Mouse (Mus musculus) forebrain, embryonic 13.5 days (tissue): ENCODE measurements around the gene Wdr6. TPM values are rescaled to one million over a fixed set of nuclear protein-coding genes. Genes with fewer than 3 reads are reported as not detected.

Experiments used
- ATAC-seq: fragments of 200-750 bp; cut with Nextera tagmentation; 2 replicates; pipeline ENCODE4 v1.8.0; 2017
- H3K27ac ChIP-seq: fragments of 300-500 bp; sonication (generic); 2 replicates; pipeline ENCODE4 v1.5.1; 2015; ENCODE audit warnings: inconsistent platforms, mild to moderate bottlenecking, moderate library complexity
- H3K27me3 ChIP-seq: fragments of 300-500 bp; sonication (generic); 2 replicates; pipeline ENCODE4 v1.6.1; 2015; ENCODE audit warnings: mild to moderate bottlenecking, inconsistent platforms
- H3K36me3 ChIP-seq: fragments of 300-500 bp; sonication (generic); 2 replicates; pipeline ENCODE4 v1.6.1; 2015; ENCODE audit warnings: mild to moderate bottlenecking, inconsistent platforms; ENCODE audit not compliant: poor library complexity, severe bottlenecking
- H3K4me1 ChIP-seq: fragments of 300-500 bp; sonication (generic); 2 replicates; pipeline ENCODE4 v1.6.1; 2015; ENCODE audit warnings: inconsistent platforms
- H3K4me2 ChIP-seq: fragments of 300-500 bp; sonication (generic); 2 replicates; pipeline ENCODE4 v1.6.1; 2015; ENCODE audit warnings: inconsistent platforms, mild to moderate bottlenecking, moderate library complexity
- H3K4me3 ChIP-seq: fragments of 300-500 bp; sonication (generic); 2 replicates; pipeline ENCODE4 v1.5.1; 2015; ENCODE audit warnings: mild to moderate bottlenecking, inconsistent platforms
- H3K9ac ChIP-seq: fragments of 300-500 bp; sonication (generic); 2 replicates; pipeline ENCODE4 v1.6.1; 2015; ENCODE audit warnings: mild to moderate bottlenecking, inconsistent platforms
- H3K9me3 ChIP-seq: fragments of 300-500 bp; sonication (generic); replicated peaks from 2 replicates; pipeline ENCODE4 v1.6.1; 2016; ENCODE audit warnings: inconsistent platforms
- WGBS: fragments of 180-500 bp; shearing (Covaris S2); methylation state at CpG from one replicate; pipeline ENCODE4 v1.1.7; 2015; 5-methylcytosine and 5-hydroxymethylcytosine counted together
- polyA plus RNA-seq: library from polyadenylated mRNA; unstranded; fragments of >200 nt; fragmentation: Nextera tagmentation; extraction: Ambion mirVana; gene quantifications from 2 replicates; pipeline ENCODE4 v1.2.1, GENCODE M21; 2015

The Wdr6 gene
- polyA plus RNA-seq, 1 experiment from 2014 or later, result 203 TPM

- H3K4me3 ChIP-seq, result no peak overlapping the region
- no peaks in the 10 kb centered on the region for H3K27me3 ChIP-seq
- H3K4me2 ChIP-seq, result no peak overlapping the region
- H3K4me1 ChIP-seq, result peaks cover 40% of the 10 kb centered on the region
- no peaks in the 10 kb centered on the region for H3K9me3 ChIP-seq
- no peak for ATAC-seq
- peak overlapping the region; percentile 40; the same call in 1 of the 2 replicates for H3K27ac ChIP-seq
- H3K9ac ChIP-seq, result no peak overlapping the region
- WGBS, result 77% methylated on average over 4 of the region's 4 CpGs
- peaks cover 9% of the 10 kb centered on the region; the same call in 1 of the 2 replicates for H3K36me3 ChIP-seq
Measured at GRCm38 (mm10) chr9:108591462-108591861, 12.9 kb upstream of the Wdr6 start.

- peaks cover 40% of the 10 kb centered on the region for H3K4me1 ChIP-seq
- H3K4me2 ChIP-seq, result no peak overlapping the region
- no peaks in the 10 kb centered on the region for H3K27me3 ChIP-seq
- no peak overlapping the region for H3K4me3 ChIP-seq
- ATAC-seq, result no peak
- peaks cover 9% of the 10 kb centered on the region; the same call in 1 of the 2 replicates for H3K36me3 ChIP-seq
- WGBS, result 69% methylated on average over 5 of the region's 5 CpGs
- no peak overlapping the region for H3K9ac ChIP-seq
- no peaks in the 10 kb centered on the region for H3K9me3 ChIP-seq
- H3K27ac ChIP-seq, result peak overlapping the region; percentile 97
Measured at GRCm38 (mm10) chr9:108589229-108589628, 10.7 kb upstream of the Wdr6 start.

GRCm38 (mm10) chr9:108587571-108588180 is 9.1 kb upstream of the Wdr6 start:
- peak; percentile 98 for ATAC-seq
- Histone ChIP-seq H3K9ac (peak overlapping the region; percentile 58), H3K9me3 (no peaks in the 10 kb centered on the region), H3K27me3 (no peaks in the 10 kb centered on the region), H3K36me3 (0 out of 2 replicates have a peak, but pooled peaks cover under 1% of the 10 kb centered on the region), H3K4me2 (peak overlapping the region; percentile 58), H3K4me1 (peaks cover 40% of the 10 kb centered on the region), H3K27ac (peak overlapping the region; percentile 97), H3K4me3 (peak overlapping the region; percentile 22)
- 0% methylated on average over 14 of the region's 14 CpGs for WGBS

- peak overlapping the region; percentile 95 for H3K27ac ChIP-seq
- H3K4me1 ChIP-seq, result peaks cover 46% of the 10 kb centered on the region
- ATAC-seq, result no peak
- no peaks in the 10 kb centered on the region for H3K9me3 ChIP-seq
- WGBS, result 68% methylated on average over 5 of the region's 5 CpGs
- peak overlapping the region; percentile 88 for H3K4me2 ChIP-seq
- peak overlapping the region; percentile 72 for H3K9ac ChIP-seq
- H3K27me3 ChIP-seq, result no peaks in the 10 kb centered on the region
- H3K4me3 ChIP-seq, result peak overlapping the region; percentile 76
- H3K36me3 ChIP-seq, result peaks cover 38% of the 10 kb centered on the region
Measured at GRCm38 (mm10) chr9:108579344-108579690, 778 bp upstream of the Wdr6 start.

GRCm38 (mm10) chr9:108577934-108578544 is 500 bp downstream of the Wdr6 start:
- H3K4me3 ChIP-seq, result peak overlapping the region; percentile 76
- peaks cover 55% of the 10 kb centered on the region for H3K4me1 ChIP-seq
- peak overlapping the region; percentile 72 for H3K9ac ChIP-seq
- H3K36me3 ChIP-seq, result peaks cover 51% of the 10 kb centered on the region
- ATAC-seq, result peak; percentile 26
- H3K9me3 ChIP-seq, result no peaks in the 10 kb centered on the region
- peak overlapping the region; percentile 88 for H3K4me2 ChIP-seq
- peak overlapping the region; percentile 95 for H3K27ac ChIP-seq
- under 1% methylated on average over 24 of the region's 24 CpGs for WGBS
- no peaks in the 10 kb centered on the region for H3K27me3 ChIP-seq

GRCm38 (mm10) chr9:108577025-108577424 is 1.5 kb downstream of the Wdr6 start:
- Histone ChIP-seq H3K36me3 (peaks cover 55% of the 10 kb centered on the region), H3K4me2 (peak overlapping the region; percentile 88), H3K27me3 (no peaks in the 10 kb centered on the region), H3K4me1 (peaks cover 55% of the 10 kb centered on the region), H3K9me3 (no peaks in the 10 kb centered on the region), H3K27ac (no peak overlapping the region), H3K9ac (peak overlapping the region; percentile 72), H3K4me3 (peak overlapping the region; percentile 76)
- 43% methylated on average over 6 of the region's 6 CpGs for WGBS
- no peak for ATAC-seq

GRCm38 (mm10) chr9:108575321-108576297 is 2.9 kb downstream of the Wdr6 start:
- ATAC-seq, result no peak
- Histone ChIP-seq H3K9ac (no peak overlapping the region), H3K36me3 (peaks cover 59% of the 10 kb centered on the region), H3K9me3 (no peaks in the 10 kb centered on the region), H3K4me2 (peak overlapping the region; percentile 88), H3K4me3 (0 out of 2 replicates have a peak overlapping the region, but pooled peaks have one; percentile 76), H3K27me3 (no peaks in the 10 kb centered on the region), H3K27ac (no peak overlapping the region), H3K4me1 (peaks cover 60% of the 10 kb centered on the region)
- WGBS, result 90% methylated on average over 37 of the region's 37 CpGs

- no peak for ATAC-seq
- Histone ChIP-seq H3K9ac (no peak overlapping the region), H3K4me2 (peak overlapping the region; percentile 8; the same call in 1 of the 2 replicates), H3K36me3 (peaks cover 59% of the 10 kb centered on the region), H3K27ac (no peak overlapping the region), H3K4me3 (no peak overlapping the region), H3K9me3 (no peaks in the 10 kb centered on the region), H3K27me3 (no peaks in the 10 kb centered on the region), H3K4me1 (peaks cover 67% of the 10 kb centered on the region)
- WGBS, result 90% methylated on average over 12 of the region's 12 CpGs
Measured at GRCm38 (mm10) chr9:108574921-108575320, 3.6 kb downstream of the Wdr6 start.

- peaks cover 64% of the 10 kb centered on the region for H3K4me1 ChIP-seq
- 0 out of 2 replicates have a peak overlapping the region, but pooled peaks have one; percentile 19 for H3K9ac ChIP-seq
- 52% methylated on average over 24 of the region's 26 CpGs for WGBS
- peak overlapping the region; percentile 8 for H3K4me2 ChIP-seq
- no peaks in the 10 kb centered on the region for H3K9me3 ChIP-seq
- no peak overlapping the region for H3K27ac ChIP-seq
- ATAC-seq, result no peak
- peaks cover 59% of the 10 kb centered on the region for H3K36me3 ChIP-seq
- H3K4me3 ChIP-seq, result no peak overlapping the region
- no peaks in the 10 kb centered on the region for H3K27me3 ChIP-seq
Measured at GRCm38 (mm10) chr9:108573774-108574690, 4.5 kb downstream of the Wdr6 start.

GRCm38 (mm10) chr9:108572321-108572720 is 6.2 kb downstream of the Wdr6 start:
- Histone ChIP-seq H3K4me3 (no peak overlapping the region), H3K4me2 (no peak overlapping the region), H3K4me1 (peaks cover 68% of the 10 kb centered on the region), H3K36me3 (peaks cover 59% of the 10 kb centered on the region), H3K9me3 (no peaks in the 10 kb centered on the region), H3K9ac (no peak overlapping the region), H3K27ac (no peak overlapping the region), H3K27me3 (no peaks in the 10 kb centered on the region)
- ATAC-seq, result no peak
- WGBS, result 85% methylated on average over 10 of the region's 10 CpGs

GRCm38 (mm10) chr9:108571401-108571973 is 7.1 kb downstream of the Wdr6 start:
- H3K27ac ChIP-seq, result no peak overlapping the region
- no peak overlapping the region for H3K4me2 ChIP-seq
- H3K4me1 ChIP-seq, result peaks cover 60% of the 10 kb centered on the region
- no peak overlapping the region for H3K4me3 ChIP-seq
- H3K36me3 ChIP-seq, result peaks cover 59% of the 10 kb centered on the region
- WGBS, result 92% methylated on average over 16 of the region's 16 CpGs
- H3K9ac ChIP-seq, result no peak overlapping the region
- H3K27me3 ChIP-seq, result no peaks in the 10 kb centered on the region
- no peak for ATAC-seq
- H3K9me3 ChIP-seq, result no peaks in the 10 kb centered on the region
